Mouse (Mus musculus) forebrain, embryonic 11.5 days (tissue): ENCODE results near the gene Olfr805. TPM values are rescaled to one million over a fixed set of nuclear protein-coding genes. Genes with fewer than 3 reads are reported as not detected.

Experiments
- ATAC-seq: fragments of 200-750 bp; cut with Nextera tagmentation; replicated peaks from 2 replicates; pipeline ENCODE4 v1.8.0; 2017; ENCODE audit warnings: moderate TSS enrichment; ENCODE audit not compliant: low FRiP score
- DNase-seq: peaks from one replicate; pipeline ENCODE4 v3.0.0-alpha.2; 2017; ENCODE audit warnings: low spot score
- H3K27ac ChIP-seq: fragments of 300-500 bp; sonication (generic); 2 replicates; pipeline ENCODE4 v1.5.1; 2014; ENCODE audit warnings: low read depth, low read length
- H3K27me3 ChIP-seq: fragments of 300-500 bp; sonication (generic); 2 replicates; pipeline ENCODE4 v1.6.1; 2014; ENCODE audit warnings: mild to moderate bottlenecking, low read length, mixed read lengths; ENCODE audit not compliant: control insufficient read depth, insufficient read depth
- H3K36me3 ChIP-seq: fragments of 300-500 bp; sonication (generic); 2 replicates; pipeline ENCODE4 v1.6.1; 2014; ENCODE audit warnings: mild to moderate bottlenecking, low read length, moderate library complexity, mixed read lengths; ENCODE audit not compliant: control insufficient read depth, insufficient read depth
- H3K4me1 ChIP-seq: fragments of 300-500 bp; sonication (generic); replicated peaks from 2 replicates; pipeline ENCODE4 v1.6.1; 2014; ENCODE audit warnings: low read length, mixed read lengths; ENCODE audit not compliant: control insufficient read depth, insufficient read depth
- H3K4me2 ChIP-seq: fragments of 300-500 bp; sonication (generic); 2 replicates; pipeline ENCODE4 v1.6.1; 2014; ENCODE audit warnings: low read depth, mild to moderate bottlenecking, low read length, moderate library complexity, mixed read lengths; ENCODE audit not compliant: severe bottlenecking
- H3K4me3 ChIP-seq: fragments of 300-500 bp; sonication (generic); 2 replicates; pipeline ENCODE4 v1.5.1; 2014; ENCODE audit warnings: low read depth, low read length
- H3K9ac ChIP-seq: fragments of 300-500 bp; sonication (generic); 2 replicates; pipeline ENCODE4 v1.6.1; 2014; ENCODE audit warnings: low read length
- H3K9me3 ChIP-seq: fragments of 300-500 bp; sonication (generic); 2 replicates; pipeline ENCODE4 v1.6.1; 2016; ENCODE audit warnings: low read length, mixed read lengths; ENCODE audit not compliant: control insufficient read depth
- WGBS: fragments of 180-500 bp; shearing (Covaris S2); extraction: QIAGEN DNeasy Blood & Tissue Kit; methylation state at CpG from one replicate; pipeline ENCODE4 v1.1.7; 2014; 5-methylcytosine and 5-hydroxymethylcytosine counted together
- microRNA-seq: library from miRNA; unstranded; fragments of <30 nt; microRNA quantifications from one replicate; pipeline ENCODE4, GENCODE M21; 2016; ENCODE audit not compliant: insufficient number of aligned reads
- polyA plus RNA-seq: library from polyadenylated mRNA; unstranded; fragments of >200 nt; fragmentation: Nextera tagmentation; extraction: Ambion mirVana; gene quantifications from 2 replicates; pipeline ENCODE4 v1.2.1, GENCODE M21; 2014

The Olfr805 gene
- polyA plus RNA-seq, 1 experiment from 2014 or later, result not detected

DNA sequence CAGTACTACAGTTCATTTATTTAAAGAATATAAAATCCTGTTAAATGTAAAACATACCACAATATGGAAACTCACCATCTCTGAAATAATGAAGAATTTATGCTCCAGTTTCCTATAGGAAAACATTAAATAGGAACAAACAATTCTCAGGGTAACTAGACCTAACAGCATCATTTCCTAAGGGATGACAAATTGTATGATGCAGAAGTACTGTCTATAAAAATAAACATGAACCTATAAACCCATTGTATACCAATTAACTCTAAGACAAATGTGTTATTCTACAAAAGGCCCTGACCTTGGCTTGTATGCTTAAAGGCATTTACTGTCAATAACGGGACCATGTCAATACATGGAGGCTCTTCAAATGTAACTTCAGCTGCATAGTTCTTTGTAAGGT lies 55.4 kb downstream of the Olfr805 start, which contains the start of gene Olfr801:
Gene Olfr801 (minus strand): TSS at position 101 of the 400 bp plus-strand sequence.
- no peaks in the 10 kb centered on the region for H3K36me3 ChIP-seq
- H3K4me2 ChIP-seq, result no peak within 1 kb of the TSS
- no peaks in the 10 kb centered on the region for H3K4me1 ChIP-seq
- ATAC-seq, result no peak
- no peak within 1 kb of the TSS for H3K4me3 ChIP-seq
- H3K27ac ChIP-seq, result no peak within 1 kb of the TSS
- H3K9ac ChIP-seq, result no peak within 1 kb of the TSS
- 89% methylated on average over 1 of the region's 1 CpGs for WGBS
- no peaks in the 10 kb centered on the region for H3K27me3 ChIP-seq
- no peak for DNase-seq
- H3K9me3 ChIP-seq, result no peaks in the 10 kb centered on the region

Small RNAs within 50 kb of the gene (microRNA-seq; reads per million reads assigned to microRNA genes)
- not detected for gene Gm24485

Other genes with a start within 250 kb of the Olfr805 start
- not detected in 2 replicates for gene Olfr789, start 244.6 kb downstream of the Olfr805 start, polyA plus RNA-seq
- gene Olfr790, start 230.9 kb downstream of the Olfr805 start, polyA plus RNA-seq, result not detected in 2 replicates
- not detected in 2 replicates for gene Olfr791, start 207.6 kb downstream of the Olfr805 start, polyA plus RNA-seq
- not detected in 2 replicates for gene Olfr792, start 190.2 kb downstream of the Olfr805 start, polyA plus RNA-seq
- gene Olfr794, start 161.7 kb downstream of the Olfr805 start, polyA plus RNA-seq, result not detected in 2 replicates
- not detected in 2 replicates for gene Olfr796, start 116.8 kb downstream of the Olfr805 start, polyA plus RNA-seq
- not detected in 2 replicates for gene Olfr798, start 101.4 kb downstream of the Olfr805 start, polyA plus RNA-seq
- gene Olfr799, start 91.9 kb downstream of the Olfr805 start, polyA plus RNA-seq, result not detected in 2 replicates
- not detected in 2 replicates for gene Olfr800, start 71.7 kb downstream of the Olfr805 start, polyA plus RNA-seq
- gene Olfr801, start 55.5 kb downstream of the Olfr805 start, polyA plus RNA-seq, result not detected in 2 replicates
- gene Olfr802, start 41.2 kb downstream of the Olfr805 start, polyA plus RNA-seq, result not detected in 2 replicates
- gene Olfr803, start 35.1 kb downstream of the Olfr805 start, polyA plus RNA-seq, result not detected in 2 replicates
- gene Olfr804, start 26.2 kb downstream of the Olfr805 start, polyA plus RNA-seq, result not detected in 2 replicates
- not detected in 2 replicates for gene Olfr806, start 12.5 kb upstream of the Olfr805 start, polyA plus RNA-seq
- gene Olfr807, start 28.4 kb upstream of the Olfr805 start, polyA plus RNA-seq, result not detected in 2 replicates
- not detected in 2 replicates for gene Olfr808, start 36.1 kb upstream of the Olfr805 start, polyA plus RNA-seq
- not detected in 2 replicates for gene Olfr809, start 45.3 kb upstream of the Olfr805 start, polyA plus RNA-seq
- gene Olfr810, start 65.5 kb upstream of the Olfr805 start, polyA plus RNA-seq, result not detected in 2 replicates
- gene Olfr811, start 75.0 kb upstream of the Olfr805 start, polyA plus RNA-seq, result not detected in 2 replicates
- not detected in 2 replicates for gene Olfr812, start 116.7 kb upstream of the Olfr805 start, polyA plus RNA-seq
- gene Olfr813, start 126.0 kb upstream of the Olfr805 start, polyA plus RNA-seq, result not detected in 2 replicates
- gene Olfr814, start 150.5 kb upstream of the Olfr805 start, polyA plus RNA-seq, result not detected in 2 replicates
- not detected in 2 replicates for gene Olfr815, start 176.5 kb upstream of the Olfr805 start, polyA plus RNA-seq
- not detected in 2 replicates for gene Olfr816, start 186.2 kb upstream of the Olfr805 start, polyA plus RNA-seq
- gene Olfr818, start 219.7 kb upstream of the Olfr805 start, polyA plus RNA-seq, result not detected in 2 replicates
- not detected in 2 replicates for gene Olfr819, start 237.9 kb upstream of the Olfr805 start, polyA plus RNA-seq
- not detected in 2 replicates for gene Olfr247, start 246.8 kb upstream of the Olfr805 start, polyA plus RNA-seq